Mouse (Mus musculus) cerebellum, postnatal 14 days (tissue): ENCODE measurements around the gene Zfp683.

Experiments
- DNase-seq, 2 experiments: peaks; one replicate each; pipeline ENCODE4 v3.0.0; 2021; ENCODE audit warnings: mixed read lengths in 2 of 2

Gene Zfp683

GRCm38 (mm10) chr4:134052560-134052959, 1.1 kb upstream of the Zfp683 start:
- peak; percentile 80 to 87 for DNase-seq

GRCm38 (mm10) chr4:134058166-134058715, 4.6 kb downstream of the Zfp683 start:
- no peak for DNase-seq

GRCm38 (mm10) chr4:134058908-134059307, 5.3 kb downstream of the Zfp683 start:
- DNase-seq = no peak

GRCm38 (mm10) chr4:134060135-134060865, 6.7 kb downstream of the Zfp683 start, which contains the start of gene Crybg2:
Gene Crybg2, plus strand, starts transcription at chr4:134060815.
- no peak for DNase-seq

- no peak for DNase-seq
These were observed 7.7 kb downstream of the Zfp683 start for GRCm38 (mm10) chr4:134061166-134061830.

GRCm38 (mm10) chr4:134061944-134062446, 8.4 kb downstream of the Zfp683 start:
- DNase-seq = no peak

GRCm38 (mm10) chr4:134062561-134062960, 8.9 kb downstream of the Zfp683 start:
- DNase-seq = no peak

- DNase-seq = no peak
These were observed 11.9 kb downstream of the Zfp683 start for GRCm38 (mm10) chr4:134065431-134066004.

- DNase-seq = no peak
These were observed 13.7 kb downstream of the Zfp683 start for GRCm38 (mm10) chr4:134067383-134067782.

- DNase-seq = no peak
These were observed 14.4 kb downstream of the Zfp683 start for GRCm38 (mm10) chr4:134067833-134068544.

GRCm38 (mm10) chr4:134068793-134069580, 15.3 kb downstream of the Zfp683 start:
- no peak for DNase-seq

GRCm38 (mm10) chr4:134078694-134079093, 25.1 kb downstream of the Zfp683 start:
- DNase-seq = peak; percentile 41 to 64

- no peak for DNase-seq
These were observed 27.0 kb downstream of the Zfp683 start for GRCm38 (mm10) chr4:134080674-134081073.

- peak; percentile 45 for DNase-seq
These were observed 28.2 kb downstream of the Zfp683 start for GRCm38 (mm10) chr4:134081730-134082386.

- no peak for DNase-seq
These were observed 28.8 kb downstream of the Zfp683 start for GRCm38 (mm10) chr4:134082460-134082859.

GRCm38 (mm10) chr4:134084999-134085398, 31.4 kb downstream of the Zfp683 start:
- DNase-seq = no peak

- peak; percentile 65 to 68 for DNase-seq
These were observed 33.8 kb downstream of the Zfp683 start for GRCm38 (mm10) chr4:134087412-134087811.

GRCm38 (mm10) chr4:134089029-134089428, 35.4 kb downstream of the Zfp683 start:
- no peak for DNase-seq

GRCm38 (mm10) chr4:134090521-134091224, 37.0 kb downstream of the Zfp683 start:
- DNase-seq = no peak

GRCm38 (mm10) chr4:134091225-134091529, 37.5 kb downstream of the Zfp683 start:
- DNase-seq = no peak
